Mouse (Mus musculus): ENCODE results near the gene Taf6l. TPM values are rescaled to one million over a fixed set of nuclear protein-coding genes. Genes with fewer than 3 reads are reported as not detected.
A peak's percentile ranks its signal among the peaks of the same experiment; 100 is the strongest.

Taf6l gene
- polyA plus RNA-seq, 1 experiment from 2014 or later = 25.8 TPM

- ChIA-PET POLR2A (no interaction called here), CTCF (interaction anchor here (1.0 kb wide), 1 partner anchor 24 kb away, joined by 3 read pairs; the partner anchor contains the start of genes 1700092M07Rik and Stx5a)
- H3K27me3 ChIP-seq = no peaks in the 10 kb centered on the region
- no peak for TF ChIP-seq CTCF (IDR thresholded peaks at IDR 0.05)
- in situ Hi-C loops (cut with MboI; ENCODE audit: low pct_unique_long_range_greater_than_20kb) = no loop called here
- ATAC-seq (no peak), DNase-seq (ENCODE audit: low read depth, low spot score) (no peak)
These were observed 20.7 kb downstream of the Taf6l start for GRCm38 (mm10) chr19:8765562-8765961.

GRCm38 (mm10) chr19:8763276-8763675, 22.9 kb downstream of the Taf6l start:
- DNase-seq (ENCODE audit: low read depth, low spot score) (no peak), ATAC-seq (no peak)
- no peaks in the 10 kb centered on the region for H3K27me3 ChIP-seq
- TF ChIP-seq CTCF (IDR thresholded peaks at IDR 0.05) = no peak
- ChIA-PET CTCF (no interaction called here), POLR2A (interaction anchor here (0.6 kb wide), 1 partner anchor 71 kb away, joined by 3 read pairs; no protein-coding TSS in a partner anchor)
- in situ Hi-C loops (cut with MboI; ENCODE audit: low pct_unique_long_range_greater_than_20kb) = no loop called here

GRCm38 (mm10) chr19:8760757-8761156, 25.5 kb downstream of the Taf6l start:
- TF ChIP-seq CTCF (IDR thresholded peaks at IDR 0.05) = peak; percentile 53
- CTCF ChIA-PET = interaction anchor here (1.0 to 1.4 kb wide), 3 partner anchors 9 to 43 kb away, joined by 3 to 5 read pairs (median 4); partner anchors contain the start of gene Tmem223
- in situ Hi-C loops (cut with MboI; ENCODE audit: low pct_unique_long_range_greater_than_20kb) = no loop called here
- DNase-seq (ENCODE audit: low read depth, low spot score) (no peak), ATAC-seq (no peak)
- POLR2A ChIA-PET = interaction anchor here (0.8 kb wide), 1 partner anchor 11 kb away, joined by 3 read pairs; no protein-coding TSS in a partner anchor
- H3K27me3 ChIP-seq = no peaks in the 10 kb centered on the region

GRCm38 (mm10) chr19:8758899-8759298, 27.3 kb downstream of the Taf6l start:
- ATAC-seq = no peak
- POLR2A ChIA-PET = interaction anchor here (1.1 to 2.8 kb wide), 3 partner anchors 12 to 62 kb away, joined by 3 to 11 read pairs (median 6); partner anchors contain the start of genes Tmem179b and Tmem223
- H3K27me3 ChIP-seq = no peaks in the 10 kb centered on the region
- CTCF ChIA-PET = interaction anchor here (1.7 kb wide), 1 partner anchor 10 kb away, joined by 4 read pairs; no protein-coding TSS in a partner anchor
- no peak for DNase-seq (ENCODE audit: low read depth, low spot score)
- no peak for TF ChIP-seq CTCF (IDR thresholded peaks at IDR 0.05)
- in situ Hi-C loops (cut with MboI; ENCODE audit: low pct_unique_long_range_greater_than_20kb) = no loop called here

GRCm38 (mm10) chr19:8757471-8757998, 28.7 kb downstream of the Taf6l start:
- POLR2A ChIA-PET = interaction anchor here (0.7 to 2.8 kb wide), 7 partner anchors 10 to 63 kb away, joined by 3 to 11 read pairs (median 4); partner anchors contain the start of genes 1700092M07Rik, Tmem179b and Tmem223

GRCm38 (mm10) chr19:8756635-8757387, 29.4 kb downstream of the Taf6l start, which contains the start of gene Nxf1:
Gene Nxf1, plus strand, starts transcription at chr19:8757073.
- DNase-seq (ENCODE audit: low read depth, low spot score) (peak; percentile 44), ATAC-seq (peak; percentile 94)
- no peaks in the 10 kb centered on the region for H3K27me3 ChIP-seq
- ChIA-PET CTCF (interaction anchor here (0.8 to 1.7 kb wide), 5 partner anchors 9 to 50 kb away, joined by 3 to 4 read pairs (median 3); no protein-coding TSS in a partner anchor), POLR2A (interaction anchor here (1.0 to 2.8 kb wide), 5 partner anchors 9 to 48 kb away, joined by 3 to 11 read pairs (median 4); partner anchors contain the start of genes Tmem179b and Tmem223)
- TF ChIP-seq CTCF (IDR thresholded peaks at IDR 0.05) = no peak
- in situ Hi-C loops (cut with MboI; ENCODE audit: low pct_unique_long_range_greater_than_20kb) = no loop called here

More at GRCm38 (mm10) chr19:8757471-8757998, 28.7 kb downstream of the Taf6l start:
- TF ChIP-seq CTCF (IDR thresholded peaks at IDR 0.05) = no peak
- peak; percentile 4 for ATAC-seq
- in situ Hi-C loops (cut with MboI; ENCODE audit: low pct_unique_long_range_greater_than_20kb) = no loop called here
- no peak for DNase-seq (ENCODE audit: low read depth, low spot score)
- no peaks in the 10 kb centered on the region for H3K27me3 ChIP-seq
- CTCF ChIA-PET = interaction anchor here (1.0 to 1.7 kb wide), 2 partner anchors 9 to 41 kb away, joined by 4 read pairs; partner anchors contain the start of gene Polr2g

- H3K27me3 ChIP-seq = no peaks in the 10 kb centered on the region
- no peak for TF ChIP-seq CTCF (IDR thresholded peaks at IDR 0.05)
- in situ Hi-C loops (cut with MboI; ENCODE audit: low pct_unique_long_range_greater_than_20kb) = no loop called here
- ATAC-seq (no peak), DNase-seq (ENCODE audit: low read depth, low spot score) (no peak)
- CTCF ChIA-PET = interaction anchor here (1.7 kb wide), 1 partner anchor 52 kb away, joined by 3 read pairs; no protein-coding TSS in a partner anchor
- POLR2A ChIA-PET = interaction anchor here (1.8 kb wide), 1 partner anchor 19 kb away, joined by 6 read pairs; the partner anchor contains the start of gene Tmem179b
These were observed 30.6 kb downstream of the Taf6l start for GRCm38 (mm10) chr19:8755652-8756051.

- H3K27me3 ChIP-seq = no peaks in the 10 kb centered on the region
- in situ Hi-C loops (cut with MboI; ENCODE audit: low pct_unique_long_range_greater_than_20kb) = no loop called here
- ChIA-PET POLR2A (interaction anchor here (0.6 to 1.0 kb wide), 2 partner anchors 11 to 28 kb away, joined by 3 read pairs; no protein-coding TSS in a partner anchor), CTCF (interaction anchor here (1.4 to 1.7 kb wide), 2 partner anchors 9 to 10 kb away, joined by 3 to 4 read pairs; no protein-coding TSS in a partner anchor)
- peak; percentile 60 for TF ChIP-seq CTCF (IDR thresholded peaks at IDR 0.05)
- ATAC-seq (no peak), DNase-seq (ENCODE audit: low read depth, low spot score) (no peak)
These were observed 38.8 kb downstream of the Taf6l start for GRCm38 (mm10) chr19:8747368-8747767.

GRCm38 (mm10) chr19:8745382-8745781, 40.8 kb downstream of the Taf6l start:
- H3K27me3 ChIP-seq = no peaks in the 10 kb centered on the region
- no peak for DNase-seq (ENCODE audit: low read depth, low spot score)
- ChIA-PET POLR2A (no interaction called here), CTCF (no interaction called here)
- ATAC-seq = no peak
- TF ChIP-seq CTCF (IDR thresholded peaks at IDR 0.05) = no peak
- in situ Hi-C loops (cut with MboI; ENCODE audit: low pct_unique_long_range_greater_than_20kb) = no loop called here

GRCm38 (mm10) chr19:8742176-8742575, 44.0 kb downstream of the Taf6l start:
- ATAC-seq = no peak
- DNase-seq (ENCODE audit: low read depth, low spot score) = no peak
- TF ChIP-seq CTCF (IDR thresholded peaks at IDR 0.05) = no peak

More at GRCm38 (mm10) chr19:8742176-8742575, 44.0 kb downstream of the Taf6l start:
- ChIA-PET POLR2A (interaction anchor here (0.5 to 2.1 kb wide), 4 partner anchors 9 to 77 kb away, joined by 3 to 7 read pairs (median 4); partner anchors contain the start of genes Hnrnpul2 and Ttc9c), CTCF (no interaction called here)
- H3K27me3 ChIP-seq = no peaks in the 10 kb centered on the region
- in situ Hi-C loops (cut with MboI; ENCODE audit: low pct_unique_long_range_greater_than_20kb) = no loop called here

Data from Patski (cell line).